Mouse (Mus musculus) R1 (cell line): ENCODE data around the gene Sugt1.

Source experiments
- DNase-seq: peaks from one replicate; pipeline ENCODE4 v3.0.0-alpha.2; 2018; ENCODE audit warnings: low read depth, low spot score

Gene Sugt1

DNA sequence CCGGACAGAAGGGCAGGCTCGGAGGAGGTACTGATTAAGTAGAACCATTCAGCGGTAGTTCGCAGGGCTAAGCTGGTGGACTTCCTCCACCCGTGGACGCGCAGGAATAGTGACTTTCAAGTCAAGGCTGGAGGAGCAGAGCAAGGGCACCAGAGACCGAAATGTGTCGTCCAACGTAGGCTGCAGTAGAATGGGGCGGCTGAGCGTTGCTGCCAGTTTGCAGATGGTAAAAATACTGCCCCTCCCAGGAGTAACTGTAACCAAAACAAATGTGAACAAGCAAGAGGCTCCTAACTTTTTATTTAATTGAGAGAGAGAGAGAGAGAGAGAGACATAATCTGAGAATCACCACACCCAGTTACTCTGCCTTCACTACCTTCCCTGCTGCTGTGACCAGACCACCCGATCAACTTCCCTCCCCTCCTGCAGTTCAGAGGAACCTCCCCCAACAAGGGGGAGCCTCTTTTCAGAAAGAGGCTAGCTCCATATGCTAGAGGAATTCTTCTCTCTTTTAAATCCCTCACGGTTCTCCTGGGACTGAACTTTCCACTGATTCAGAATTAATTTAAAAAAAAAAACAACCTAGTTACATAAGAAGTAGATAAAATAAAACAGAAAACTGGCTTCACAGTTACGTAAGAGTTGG is 89.7 kb downstream of the Sugt1 start:
- no peak for DNase-seq

DNA sequence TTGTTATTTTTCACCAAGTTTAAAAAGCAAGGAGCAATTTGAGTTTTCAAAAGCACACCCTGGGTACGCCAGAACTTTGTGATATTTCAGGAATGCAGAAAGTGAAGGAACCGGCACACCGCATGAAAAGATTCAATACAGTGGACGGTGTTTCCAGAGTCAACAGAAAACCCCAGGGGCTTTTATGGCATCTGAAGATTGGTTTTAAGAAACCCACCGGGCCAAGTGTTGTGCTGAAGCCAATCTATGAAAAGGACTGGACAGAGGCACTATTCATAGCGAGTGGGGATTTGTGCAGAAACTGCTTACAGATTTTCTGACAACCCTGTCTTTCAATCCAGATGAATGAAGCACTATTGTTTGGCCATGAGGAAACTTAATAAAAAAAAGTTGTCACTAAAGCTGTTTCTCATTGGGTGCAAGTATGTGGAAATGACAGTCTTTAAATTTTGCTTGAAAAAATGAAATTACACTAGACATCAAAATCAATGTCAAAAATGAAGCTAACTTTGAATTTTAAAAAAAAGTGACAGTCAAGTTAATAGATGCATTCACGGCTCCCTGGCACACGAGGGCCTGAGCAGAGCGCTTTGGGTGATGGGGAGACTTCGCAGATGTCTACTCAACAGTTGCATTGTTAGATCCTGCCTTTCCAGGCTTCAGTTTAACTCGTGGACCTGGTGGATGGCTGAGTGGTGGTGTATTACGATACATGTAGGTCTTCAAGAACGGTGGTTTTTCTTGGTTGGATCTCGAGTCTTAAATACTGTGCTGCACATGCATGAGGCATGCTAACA is 90.6 kb downstream of the Sugt1 start:
- DNase-seq, result no peak

GRCm38 (mm10) chr14:79680652-79681051 is 93.2 kb downstream of the Sugt1 start:
- DNase-seq, result no peak
